Mouse (Mus musculus) MEL (cell line): ENCODE measurements around the gene Birc6.

Experiments
- CTCF ChIP-seq, 3 experiments: IDR thresholded peaks in 2 of 3; conservative IDR thresholded peaks in 1 of 3; 2 replicates each; pipeline ENCODE4 v1.5.1; 2011 to 2012; ENCODE audit warnings: low read length in 3 of 3, low read depth in 2 of 3, mild to moderate bottlenecking in 2 of 3, improper control_type of control experiment in 1 of 3, inconsistent platforms in 1 of 3, mixed read lengths in 1 of 3, moderate library complexity in 1 of 3; ENCODE audit not compliant: control insufficient read depth in 1 of 3, insufficient read depth in 1 of 3, poor library complexity in 1 of 3, severe bottlenecking in 1 of 3
- ETS1 ChIP-seq: IDR thresholded peaks from 2 replicates; pipeline ENCODE4 v1.6.1; 2012; ENCODE audit warnings: low read depth, mild to moderate bottlenecking, inconsistent platforms, low read length, improper control_type of control experiment, moderate library complexity
- GATA1 ChIP-seq: IDR thresholded peaks from 2 replicates; pipeline ENCODE4 v1.6.1; 2011; ENCODE audit warnings: low read depth, low read length, improper control_type of control experiment
- MXI1 ChIP-seq: IDR thresholded peaks from 2 replicates; pipeline ENCODE4 v1.6.1; 2011; ENCODE audit warnings: mild to moderate bottlenecking, low read depth, low read length, improper control_type of control experiment
- NRF1 ChIP-seq: IDR thresholded peaks from 2 replicates; pipeline ENCODE4 v1.6.1; 2014; ENCODE audit warnings: low read depth, mild to moderate bottlenecking, inconsistent platforms, low read length, improper control_type of control experiment, moderate library complexity; ENCODE audit not compliant: poor library complexity, insufficient read depth, severe bottlenecking
- POLR2A ChIP-seq, 2 experiments: IDR thresholded peaks; 2 replicates each; pipeline ENCODE4 v1.6.1; 2011 to 2012; ENCODE audit warnings: low read length in 2 of 2, mild to moderate bottlenecking in 2 of 2, control low read depth in 1 of 2, improper control_type of control experiment in 1 of 2, low read depth in 1 of 2, moderate library complexity in 1 of 2; ENCODE audit not compliant: control insufficient read depth in 1 of 2, insufficient read depth in 1 of 2, poor library complexity in 1 of 2
- SIN3A ChIP-seq: IDR thresholded peaks from 2 replicates; pipeline ENCODE4 v1.6.1; 2012; ENCODE audit warnings: low read length, improper control_type of control experiment, inconsistent platforms
- USF1 ChIP-seq: IDR thresholded peaks from 2 replicates; pipeline ENCODE4 v1.6.1; 2014; ENCODE audit warnings: low read depth, mild to moderate bottlenecking, inconsistent platforms, low read length, improper control_type of control experiment, moderate library complexity

DNA sequence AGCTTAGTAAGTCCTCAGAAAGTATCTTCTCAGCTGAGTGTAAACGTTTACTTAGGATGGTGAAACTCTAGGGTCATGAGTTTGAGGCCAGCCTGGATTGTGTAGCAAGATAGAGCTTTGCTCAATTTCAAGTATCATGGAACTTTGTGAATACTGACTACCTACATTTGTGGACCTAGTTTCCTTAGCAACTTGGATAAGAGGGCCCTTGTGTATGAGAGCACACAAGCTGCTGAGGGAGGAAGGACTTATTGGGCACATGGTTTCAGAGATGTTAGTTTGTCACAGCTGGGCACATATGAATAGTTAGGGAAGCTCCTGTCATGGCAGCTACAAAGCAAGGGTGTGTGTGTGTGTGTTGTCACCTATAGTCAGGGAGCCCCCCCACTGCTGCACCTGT is 52.6 kb downstream of the Birc6 start:
- TF ChIP-seq POLR2A (IDR thresholded peaks at IDR 0.05; ENCODE audit: control insufficient read depth in 1 of 2, insufficient read depth in 1 of 2, low read depth in 1 of 2, low read length in 2 of 2, poor library complexity in 1 of 2), result no peak
- TF ChIP-seq SIN3A, result no peak
- no peak for TF ChIP-seq CTCF (IDR thresholded peaks at IDR 0.05 in 2 of 3, conservative IDR thresholded peaks at IDR 0.05 in 1 of 3; ENCODE audit: control insufficient read depth in 1 of 3, insufficient read depth in 1 of 3, low read depth in 2 of 3, low read length in 3 of 3, poor library complexity in 1 of 3, severe bottlenecking in 1 of 3)
- no peak for TF ChIP-seq ETS1
- no peak for TF ChIP-seq GATA1
- TF ChIP-seq MXI1, result no peak
- TF ChIP-seq NRF1, result no peak
- no peak for TF ChIP-seq USF1
